Comparison of ENCODE assay signal across 22 mouse cellular contexts in genomic region chr6:137065506-137065905, GRCm38 (mm10).
DNase-seq lines count a peak whose midpoint lies in the region; ATAC-seq and TF ChIP-seq lines count a peak whose summit lies in the region.
"Had no signal": no experiment of that assay in that cellular context is flagged by ENCODE, and none has a peak within 500 bp of the region (broad histone marks: within the 10 kb centered on the region; RNA-seq: fewer than 3 reads in every experiment).

No protein-coding gene starts in this region.

- 41% methylated on average over 7 of the region's 7 CpGs for WGBS in heart, embryonic 16.5 days
- 66% methylated on average over 7 of the region's 7 CpGs for WGBS in lung, postnatal 0 days

- ATAC-seq in heart, embryonic 16.5 days (replicated peaks; ENCODE audit: extremely low read depth, insufficient read depth, low FRiP score), result 0 out of 2 replicates have a peak, but pooled peaks have one; percentile 23
- no peak for ATAC-seq in lung, postnatal 0 days
- ATAC-seq in CD4-positive, CD25-positive, alpha-beta regulatory T cell, adult 4 months, result no peak
- ATAC-seq: forebrain, embryonic 13.5 days; Patski had no signal

- no peaks in the 10 kb centered on the region for H3K9me3 ChIP-seq in heart, embryonic 16.5 days (replicated peaks; ENCODE audit: control insufficient read depth, low read length)
- H3K9me3 ChIP-seq in lung, postnatal 0 days (ENCODE audit: low read length), result no peaks in the 10 kb centered on the region
- H3K9me3 ChIP-seq: forebrain, embryonic 10.5 days; forebrain, embryonic 13.5 days; heart, embryonic 12.5 days; heart, embryonic 15.5 days; hindbrain, embryonic 12.5 days had no signal

- H3K4me2 ChIP-seq in heart, embryonic 16.5 days (ENCODE audit: low read depth, low read length), result no peak overlapping the region
- H3K4me2 ChIP-seq in lung, postnatal 0 days (replicated peaks; ENCODE audit: low read depth, low read length), result no peak overlapping the region
- H3K4me2 ChIP-seq: forebrain, embryonic 13.5 days; heart, embryonic 12.5 days; heart, embryonic 15.5 days; hindbrain, embryonic 12.5 days had no signal

- no peaks in the 10 kb centered on the region for H3K36me3 ChIP-seq in heart, embryonic 16.5 days (ENCODE audit: control insufficient read depth, insufficient read depth)
- no peaks in the 10 kb centered on the region for H3K36me3 ChIP-seq in lung, postnatal 0 days (ENCODE audit: insufficient read depth, low read length)
- H3K36me3 ChIP-seq: forebrain, embryonic 10.5 days; G1E; heart, embryonic 12.5 days; heart, embryonic 15.5 days; hindbrain, embryonic 12.5 days had no signal

- no peak overlapping the region for H3K27ac ChIP-seq in heart, embryonic 16.5 days (ENCODE audit: low read length)
- peak overlapping the region; percentile 90 for H3K27ac ChIP-seq in layer of hippocampus, adult 2 months
- H3K27ac ChIP-seq in lung, postnatal 0 days (ENCODE audit: low read length), result no peak overlapping the region
- H3K27ac ChIP-seq: forebrain, embryonic 10.5 days; forebrain, embryonic 13.5 days; gastrocnemius, adult 2 months; heart, embryonic 15.5 days had no signal

- H3K27me3 ChIP-seq in heart, embryonic 16.5 days (ENCODE audit: control insufficient read depth, insufficient read depth, low read length), result no peaks in the 10 kb centered on the region
- no peaks in the 10 kb centered on the region for H3K27me3 ChIP-seq in lung, postnatal 0 days (replicated peaks; ENCODE audit: insufficient read depth, low read length)
- H3K27me3 ChIP-seq: CH12.LX; forebrain, embryonic 13.5 days; heart, embryonic 12.5 days; heart, embryonic 15.5 days; hindbrain, embryonic 12.5 days; Patski had no signal

- H3K9ac ChIP-seq in heart, embryonic 16.5 days (ENCODE audit: low read length), result no peak overlapping the region
- no peak overlapping the region for H3K9ac ChIP-seq in lung, postnatal 0 days (replicated peaks; ENCODE audit: low read depth)
- H3K9ac ChIP-seq: forebrain, embryonic 13.5 days; heart, embryonic 12.5 days; heart, embryonic 15.5 days; hindbrain, embryonic 12.5 days had no signal

- no peak for TF ChIP-seq CTCF in layer of hippocampus, adult 2 months (conservative IDR thresholded peaks at IDR 0.05)
- no peak for TF ChIP-seq CTCF in lung, postnatal 0 days (IDR thresholded peaks at IDR 0.05)

- no peak for DNase-seq in heart, adult 8-10 months (ENCODE audit: low spot score)
- DNase-seq in layer of hippocampus, adult 2 months (ENCODE audit: low spot score in 2 of 2), result peak in 1 of 2 experiments; percentile 6
- DNase-seq in layer of hippocampus, adult 11-12 months (ENCODE audit: low spot score), result no peak
- DNase-seq in lung, postnatal 0 days (ENCODE audit: low spot score), result peak; percentile 17
- DNase-seq in lung, postnatal 14 days, result no peak
- no peak for DNase-seq in urinary bladder, postnatal 14 days (ENCODE audit: low spot score)
- DNase-seq: cerebellum, adult 18-20 months; cerebellum, adult 9-10 months; gastrocnemius, adult 2 months; gastrocnemius, postnatal 14 days; heart, postnatal 14 days; heart, postnatal 4 days had no signal

- TF ChIP-seq EP300 in lung, postnatal 0 days (IDR thresholded peaks at IDR 0.05), result peak; percentile 44; the same call in 1 of the 2 replicates

- H3K4me3 ChIP-seq in heart, embryonic 16.5 days (ENCODE audit: low read length), result no peak overlapping the region
- H3K4me3 ChIP-seq in layer of hippocampus, adult 2 months, result no peak overlapping the region; the same call in 1 of the 2 replicates
- no peak overlapping the region for H3K4me3 ChIP-seq in lung, postnatal 0 days (ENCODE audit: low read depth, low read length)
- H3K4me3 ChIP-seq: forebrain, embryonic 10.5 days; forebrain, embryonic 13.5 days; gastrocnemius, adult 2 months; heart, embryonic 12.5 days; heart, embryonic 15.5 days; hindbrain, embryonic 12.5 days had no signal

- peaks cover 6% of the 10 kb centered on the region for H3K4me1 ChIP-seq in heart, embryonic 16.5 days (ENCODE audit: control insufficient read depth, insufficient read depth, low read length)
- H3K4me1 ChIP-seq in lung, postnatal 0 days (ENCODE audit: insufficient read depth, low read depth, low read length), result no peaks in the 10 kb centered on the region
